Mouse (Mus musculus): Measurements from ENCODE around the gene Fbxw9. TPM values are rescaled to one million over a fixed set of nuclear protein-coding genes. Genes with fewer than 3 reads are reported as not detected.

Gene Fbxw9
- total and polyA plus RNA-seq, 3 experiments, result 7.3 to 21.9 (median 11.7) TPM

GRCm38 (mm10) chr8:85033867-85034266, 26.0 kb upstream of the Fbxw9 start:
- H3K27ac ChIP-seq (ENCODE audit: insufficient read depth, low read depth), result 0 out of 2 replicates have a peak overlapping the region, but pooled peaks have one; percentile 10
- no peak for TF ChIP-seq ZKSCAN1 (IDR thresholded peaks at IDR 0.05; ENCODE audit: borderline replicate concordance, low read depth, low read length)
- TF ChIP-seq SMC3 (IDR thresholded peaks at IDR 0.05; ENCODE audit: low read depth, low read length), result no peak
- TF ChIP-seq RAD21 (IDR thresholded peaks at IDR 0.05; ENCODE audit: low read depth, low read length), result no peak
- TF ChIP-seq ETS1 (conservative IDR thresholded peaks at IDR 0.05; ENCODE audit: low read depth, low read length), result no peak
- TF ChIP-seq POLR2A (IDR thresholded peaks at IDR 0.05; ENCODE audit: low read depth, low read length), result no peak
- no peak for TF ChIP-seq UBTF (IDR thresholded peaks at IDR 0.05; ENCODE audit: low read depth, low read length)
- TF ChIP-seq CHD2 (IDR thresholded peaks at IDR 0.05; ENCODE audit: low read length), result no peak
- TF ChIP-seq ZNF384 (IDR thresholded peaks at IDR 0.05; ENCODE audit: low read depth, low read length), result no peak
- no peak for TF ChIP-seq MAX (IDR thresholded peaks at IDR 0.05; ENCODE audit: low read length)
- no peak for TF ChIP-seq POLR2AphosphoS2 (IDR thresholded peaks at IDR 0.05; ENCODE audit: low read depth, low read length)
- TF ChIP-seq JUND (conservative IDR thresholded peaks at IDR 0.05; ENCODE audit: low read depth, low read length), result no peak
- TF ChIP-seq USF1 (IDR thresholded peaks at IDR 0.05; ENCODE audit: low read depth, low read length), result no peak
- TF ChIP-seq ZC3H11A (IDR thresholded peaks at IDR 0.05; ENCODE audit: low read depth, low read length), result no peak
- TF ChIP-seq TBP (conservative IDR thresholded peaks at IDR 0.05; ENCODE audit: low read depth, low read length), result no peak
- no peak for TF ChIP-seq MAZ (IDR thresholded peaks at IDR 0.05; ENCODE audit: low read depth, low read length)
- H3K4me2 ChIP-seq (ENCODE audit: insufficient read depth, low read depth, poor library complexity, severe bottlenecking), result no peak overlapping the region
- H3K27me3 ChIP-seq (replicated peaks), result no peaks in the 10 kb centered on the region
- peaks cover 3 to 35% of the 10 kb centered on the region in 2 experiments; a peak in 3 of 4 replicates for H3K4me1 ChIP-seq (ENCODE audit: control insufficient read depth in 1 of 2, insufficient read depth in 2 of 2)
- no peaks in the 10 kb centered on the region for H3K9me3 ChIP-seq (replicated peaks; ENCODE audit: low read length)
- H3K36me3 ChIP-seq (replicated peaks in 1 of 2; ENCODE audit: control insufficient read depth in 1 of 2, insufficient read depth in 1 of 2, low read length in 1 of 2), result peaks cover 39 to 50% of the 10 kb centered on the region in 2 experiments
- dilution Hi-C loops (cut with MboI; ENCODE audit: extremely low pct_ligation_motif_present, extremely low pct_unique_long_range_greater_than_20kb, low sequenced_read_pairs) (no loop called here), in situ Hi-C loops (cut with MboI; ENCODE audit: low pct_ligation_motif_present, low pct_unique_long_range_greater_than_20kb, low sequenced_read_pairs) (no loop called here)
- peaks cover 38% of the 10 kb centered on the region for H3K79me2 ChIP-seq (replicated peaks; ENCODE audit: control insufficient read depth, extremely low read depth, insufficient read depth, poor library complexity, severe bottlenecking)
- H3K9ac ChIP-seq (ENCODE audit: insufficient read depth, low read depth), result no peak overlapping the region
- DNase-seq (ENCODE audit: extremely low read depth), result no peak
- H3K4me3 ChIP-seq (replicated peaks in 1 of 3; ENCODE audit: low read depth in 2 of 3, low read length in 2 of 3, poor library complexity in 1 of 3), result no peak overlapping the region

GRCm38 (mm10) chr8:85034764-85035163, 25.1 kb upstream of the Fbxw9 start:
- Histone ChIP-seq H3K9me3 (replicated peaks; ENCODE audit: low read length) (no peaks in the 10 kb centered on the region), H3K4me3 (replicated peaks in 1 of 3; ENCODE audit: low read depth in 2 of 3, low read length in 2 of 3, poor library complexity in 1 of 3) (peak overlapping the region; percentile 6 to 90 (median 31)), H3K36me3 (replicated peaks in 1 of 2; ENCODE audit: control insufficient read depth in 1 of 2, insufficient read depth in 1 of 2, low read length in 1 of 2) (peaks cover 32 to 44% of the 10 kb centered on the region in 2 experiments), H3K4me1 (ENCODE audit: control insufficient read depth in 1 of 2, insufficient read depth in 2 of 2) (peaks cover under 1 to 35% of the 10 kb centered on the region in 2 experiments; a peak in 3 of 4 replicates), H3K9ac (ENCODE audit: insufficient read depth, low read depth) (peak overlapping the region; percentile 72), H3K79me2 (replicated peaks; ENCODE audit: control insufficient read depth, extremely low read depth, insufficient read depth, poor library complexity, severe bottlenecking) (peaks cover 38% of the 10 kb centered on the region), H3K27ac (ENCODE audit: insufficient read depth, low read depth) (no peak overlapping the region), H3K4me2 (ENCODE audit: insufficient read depth, low read depth, poor library complexity, severe bottlenecking) (peak overlapping the region; percentile 93), H3K27me3 (replicated peaks) (no peaks in the 10 kb centered on the region)
- peak; percentile 82 for DNase-seq (ENCODE audit: extremely low read depth)
- in situ Hi-C loops (cut with MboI; ENCODE audit: low pct_ligation_motif_present, low pct_unique_long_range_greater_than_20kb, low sequenced_read_pairs), result no loop called here
- TF ChIP-seq MYC (IDR thresholded peaks at IDR 0.05; ENCODE audit: low read depth, low read length), result peak; percentile 58; the same call in 1 of the 2 replicates
- peak; percentile 61 for TF ChIP-seq MXI1 (IDR thresholded peaks at IDR 0.05; ENCODE audit: low read depth, low read length)
- no peak for TF ChIP-seq SMC3 (IDR thresholded peaks at IDR 0.05; ENCODE audit: low read depth, low read length)
- TF ChIP-seq SIN3A (IDR thresholded peaks at IDR 0.05; ENCODE audit: low read length), result peak; percentile 79
- TF ChIP-seq USF2 (conservative IDR thresholded peaks at IDR 0.05; ENCODE audit: low read depth, low read length), result no peak
- peak; percentile 7; the same call in 1 of the 2 replicates for TF ChIP-seq CHD2 (IDR thresholded peaks at IDR 0.05; ENCODE audit: low read length)
- TF ChIP-seq ETS1 (conservative IDR thresholded peaks at IDR 0.05; ENCODE audit: low read depth, low read length), result no peak
- no peak for TF ChIP-seq USF1 (IDR thresholded peaks at IDR 0.05; ENCODE audit: low read depth, low read length)
- peak; percentile 76 for TF ChIP-seq HCFC1 (IDR thresholded peaks at IDR 0.05; ENCODE audit: low read depth, low read length)
- no peak for TF ChIP-seq ELF1 (IDR thresholded peaks at IDR 0.05; ENCODE audit: low read depth, low read length)
- TF ChIP-seq BHLHE40 (IDR thresholded peaks at IDR 0.05; ENCODE audit: low read depth, low read length), result peak; percentile 85
- TF ChIP-seq EP300 (IDR thresholded peaks at IDR 0.05; ENCODE audit: low read length), result no peak
- TF ChIP-seq MAX (IDR thresholded peaks at IDR 0.05; ENCODE audit: low read length), result peak; percentile 80
- no peak for TF ChIP-seq PAX5 (IDR thresholded peaks at IDR 0.05; ENCODE audit: low read length)
- peak; percentile 44; the same call in 1 of the 2 replicates for TF ChIP-seq POLR2A (IDR thresholded peaks at IDR 0.05; ENCODE audit: low read depth, low read length)
- peak; percentile 79; the same call in 1 of the 2 replicates for TF ChIP-seq POLR2AphosphoS2 (IDR thresholded peaks at IDR 0.05; ENCODE audit: low read depth, low read length)
- TF ChIP-seq NRF1 (IDR thresholded peaks at IDR 0.05; ENCODE audit: low read depth, low read length), result peak; percentile 88
- TF ChIP-seq GABPA (IDR thresholded peaks at IDR 0.05; ENCODE audit: insufficient replicate concordance, low read depth, low read length), result no peak
- dilution Hi-C loops (cut with MboI; ENCODE audit: extremely low pct_ligation_motif_present, extremely low pct_unique_long_range_greater_than_20kb, low sequenced_read_pairs), result no loop called here

Data from CH12.LX (cell line).